Mouse (Mus musculus) CH12.LX (cell line): Measurements from ENCODE around the gene Dnmbp.

Experiments used
- ELF1 ChIP-seq: IDR thresholded peaks from 2 replicates; pipeline ENCODE4 v1.6.1; 2014; ENCODE audit warnings: low read depth, mild to moderate bottlenecking, inconsistent platforms, low read length, improper control_type of control experiment
- TBP ChIP-seq: conservative IDR thresholded peaks from 2 replicates; pipeline ENCODE4 v1.6.1; 2011; ENCODE audit warnings: low read depth, low read length, improper control_type of control experiment

- TF ChIP-seq ELF1: 0 out of 2 replicates have a peak, but pooled peaks have one; percentile 10
- no peak for TF ChIP-seq TBP
Observed at GRCm38 (mm10) chr19:43974221-43974620, 34.2 kb upstream of the Dnmbp start.
